Mouse (Mus musculus) testis, adult 2 months (tissue): ENCODE measurements around the gene Coro1a.

Experiments used
- CTCF ChIP-seq: fragments of 200-500 bp; IDR thresholded peaks from 2 replicates; pipeline ENCODE4 v1.5.1; 2012; ENCODE audit warnings: low read depth, mild to moderate bottlenecking, inconsistent platforms, low read length, moderate library complexity; ENCODE audit not compliant: control insufficient read depth, insufficient read depth, insufficient replicate concordance
- POLR2A ChIP-seq: fragments of 200-500 bp; IDR thresholded peaks from 2 replicates; pipeline ENCODE4 v1.6.1; 2012; ENCODE audit warnings: low read depth, mild to moderate bottlenecking, inconsistent platforms, low read length, moderate library complexity; ENCODE audit not compliant: control insufficient read depth

- TF ChIP-seq CTCF, result no peak
- no peak for TF ChIP-seq POLR2A
Observed at GRCm38 (mm10) chr7:126672111-126672510, 35.5 kb downstream of the Coro1a start.
